In genomic region chr1:23464081-23464480, GRCm38 (mm10) we compare ENCODE assay signal across 27 mouse cellular contexts.
A peak's percentile ranks its signal among the peaks of the same experiment; 100 is the strongest.
DNase-seq lines count a peak whose midpoint lies in the region; ATAC-seq and TF ChIP-seq lines count a peak whose summit lies in the region.
"Had no signal": no experiment of that assay in that cellular context is flagged by ENCODE, and none has a peak within 500 bp of the region (broad histone marks: within the 10 kb centered on the region; RNA-seq: fewer than 3 reads in every experiment).

No protein-coding gene starts in this region.

- TF ChIP-seq POLR2A in brain, embryonic 14.5 days (IDR thresholded peaks at IDR 0.05; ENCODE audit: borderline replicate concordance, extremely low read depth, insufficient read depth, insufficient read length, poor library complexity, severe bottlenecking): no peak

- no peak overlapping the region for H3K4me3 ChIP-seq in midbrain, embryonic 14.5 days (replicated peaks; ENCODE audit: low read depth, low read length)
- H3K4me3 ChIP-seq: erythroblast, embryonic 14.5 days; forebrain, embryonic 15.5 days; heart, embryonic 13.5 days; limb, embryonic 13.5 days; lung, embryonic 15.5 days; myocyte; neural tube, embryonic 12.5 days had no signal

- TF ChIP-seq CTCF in brain, embryonic 14.5 days (IDR thresholded peaks at IDR 0.05; ENCODE audit: borderline replicate concordance, extremely low read depth, insufficient read depth, insufficient read length): no peak

- H3K4me2 ChIP-seq in midbrain, embryonic 14.5 days (ENCODE audit: low read length): no peak overlapping the region
- H3K4me2 ChIP-seq: forebrain, embryonic 15.5 days; heart, embryonic 13.5 days; hindbrain, embryonic 14.5 days; limb, embryonic 13.5 days; liver, embryonic 11.5 days; lung, embryonic 15.5 days; midbrain, embryonic 11.5 days; neural tube, embryonic 12.5 days had no signal

- H3K9me3 ChIP-seq in midbrain, embryonic 14.5 days (ENCODE audit: control insufficient read depth, low read length): no peaks in the 10 kb centered on the region
- H3K9me3 ChIP-seq: forebrain, embryonic 15.5 days; heart, embryonic 13.5 days; limb, embryonic 13.5 days; lung, embryonic 15.5 days; neural tube, embryonic 12.5 days had no signal

- ATAC-seq in frontal cortex, adult (ENCODE audit: low TSS enrichment): no peak
- ATAC-seq in midbrain, embryonic 14.5 days (ENCODE audit: low FRiP score, low TSS enrichment): no peak
- ATAC-seq: forebrain, embryonic 15.5 days; intestine, postnatal 0 days; Patski had no signal

- H3K36me3 ChIP-seq in midbrain, embryonic 14.5 days (ENCODE audit: control insufficient read depth, insufficient read depth, low read length): no peaks in the 10 kb centered on the region
- H3K36me3 ChIP-seq: forebrain, embryonic 15.5 days; heart, embryonic 13.5 days; limb, embryonic 13.5 days; lung, embryonic 15.5 days; neural tube, embryonic 12.5 days had no signal

- no peaks in the 10 kb centered on the region for H3K27me3 ChIP-seq in midbrain, embryonic 14.5 days (ENCODE audit: control insufficient read depth, insufficient read depth, low read length)
- H3K27me3 ChIP-seq: forebrain, embryonic 15.5 days; heart, embryonic 13.5 days; limb, embryonic 13.5 days; lung, embryonic 15.5 days; neural tube, embryonic 12.5 days had no signal

- 82% methylated on average over 3 of the region's 3 CpGs for WGBS in midbrain, embryonic 14.5 days

- no peak overlapping the region for H3K9ac ChIP-seq in midbrain, embryonic 14.5 days (replicated peaks; ENCODE audit: low read length)
- H3K9ac ChIP-seq: forebrain, embryonic 15.5 days; heart, embryonic 13.5 days; hindbrain, embryonic 14.5 days; limb, embryonic 13.5 days; lung, embryonic 15.5 days; neural tube, embryonic 12.5 days had no signal

- peak; percentile 72 for DNase-seq in cerebellum, adult 9-10 months
- DNase-seq in cerebellum, adult 11 months: no peak
- peak; percentile 13 to 45 for DNase-seq in frontal cortex, postnatal 36 days (ENCODE audit: low spot score in 2 of 2)
- peak; percentile 26 for DNase-seq in brain, embryonic 14.5 days (ENCODE audit: low read depth)
- peak; percentile 18 for DNase-seq in layer of hippocampus, adult 9-10 months (ENCODE audit: low spot score)
- no peak for DNase-seq in adrenal gland, adult (ENCODE audit: inconsistent age in 2 of 2, low spot score in 1 of 2)
- DNase-seq in midbrain, embryonic 14.5 days: no peak
- DNase-seq: adrenal gland, postnatal 25 days; gastrocnemius, postnatal 10 days; heart, postnatal 10 days; kidney, postnatal 14 days; thymus, adult 2 months; thymus, postnatal 4 days had no signal

- H3K27ac ChIP-seq in midbrain, embryonic 14.5 days (replicated peaks; ENCODE audit: low read depth, low read length): no peak overlapping the region
- H3K27ac ChIP-seq: forebrain, embryonic 15.5 days; heart, embryonic 13.5 days; hindbrain, embryonic 14.5 days; limb, embryonic 13.5 days; lung, embryonic 15.5 days; neural tube, embryonic 12.5 days; stomach, postnatal 0 days had no signal

- no peaks in the 10 kb centered on the region for H3K4me1 ChIP-seq in midbrain, embryonic 14.5 days (ENCODE audit: control insufficient read depth, insufficient read depth, low read length)
- H3K4me1 ChIP-seq: forebrain, embryonic 15.5 days; heart, embryonic 13.5 days; limb, embryonic 13.5 days; lung, embryonic 15.5 days; neural tube, embryonic 12.5 days had no signal

Comparison
In these comparisons a context has a peak if more than half of its experiments do, and no peak if none do; other contexts are left out.
1. DNase-seq: peak in cerebellum, adult 9-10 months (single experiment), frontal cortex, postnatal 36 days (2 of 2), brain, embryonic 14.5 days (single experiment) and layer of hippocampus, adult 9-10 months (single experiment); none in cerebellum, adult 11 months (single experiment), adrenal gland, adult (0 of 2) and midbrain, embryonic 14.5 days (single experiment).